Mouse (Mus musculus): ENCODE measurements at regions not wholly inside any gene's neighbourhood (a gene's known extent, or its start where the extent isn't known, plus 50 kb on each side); places are given as distances from the start of the nearest gene placed in this dataset.

- WGBS, result 44% methylated on average over 15 of the region's 15 CpGs
- Histone ChIP-seq H3K4me3 (no peak overlapping the region), H3K27me3 (peaks cover 20% of the 10 kb centered on the region), H3K9ac (no peak overlapping the region), H3K4me1 (peaks cover 26% of the 10 kb centered on the region), H3K36me3 (no peaks in the 10 kb centered on the region), H3K4me2 (no peak overlapping the region), H3K9me3 (no peaks in the 10 kb centered on the region), H3K27ac (no peak overlapping the region)
- no peak for ATAC-seq (ENCODE audit: insufficient number of reproducible peaks, low FRiP score, low TSS enrichment, low read depth)
These were observed 180.8 kb downstream of the Cdc5l start for GRCm38 (mm10) chr17:45252593-45253230.

- peaks cover 33% of the 10 kb centered on the region for H3K4me1 ChIP-seq
- H3K9ac ChIP-seq, result no peak overlapping the region
- no peak overlapping the region for H3K4me3 ChIP-seq
These were observed 182.4 kb downstream of the Cdc5l start for GRCm38 (mm10) chr17:45251034-45251730.

GRCm38 (mm10) chr17:45250450-45250849 is 183.1 kb downstream of the Cdc5l start:
- WGBS, result 39% methylated on average over 10 of the region's 10 CpGs
- ATAC-seq (ENCODE audit: insufficient number of reproducible peaks, low FRiP score, low TSS enrichment, low read depth), result no peak
- Histone ChIP-seq H3K4me1 (peaks cover 33% of the 10 kb centered on the region), H3K9me3 (no peaks in the 10 kb centered on the region), H3K9ac (no peak overlapping the region), H3K36me3 (no peaks in the 10 kb centered on the region), H3K27ac (peak overlapping the region; percentile 60), H3K4me3 (no peak overlapping the region), H3K27me3 (peaks cover 20% of the 10 kb centered on the region), H3K4me2 (no peak overlapping the region)

More at GRCm38 (mm10) chr17:45251034-45251730, 182.4 kb downstream of the Cdc5l start:
- WGBS, result 26% methylated on average over 22 of the region's 22 CpGs
- Histone ChIP-seq H3K4me2 (no peak overlapping the region), H3K9me3 (no peaks in the 10 kb centered on the region), H3K27me3 (peaks cover 20% of the 10 kb centered on the region), H3K36me3 (no peaks in the 10 kb centered on the region), H3K27ac (peak overlapping the region; percentile 60)
- ATAC-seq (ENCODE audit: insufficient number of reproducible peaks, low FRiP score, low TSS enrichment, low read depth), result 0 out of 2 replicates have a peak, but pooled peaks have one; percentile 20

- Histone ChIP-seq H3K4me1 (peaks cover 54% of the 10 kb centered on the region), H3K4me3 (no peak overlapping the region), H3K9me3 (no peaks in the 10 kb centered on the region), H3K27me3 (peaks cover 8% of the 10 kb centered on the region; the same call in 1 of the 2 replicates), H3K36me3 (no peaks in the 10 kb centered on the region), H3K27ac (no peak overlapping the region), H3K9ac (no peak overlapping the region), H3K4me2 (no peak overlapping the region)
- no peak for ATAC-seq (ENCODE audit: insufficient number of reproducible peaks, low FRiP score, low TSS enrichment, low read depth)
- 64% methylated on average over 29 of the region's 29 CpGs for WGBS
These were observed 186.1 kb downstream of the Cdc5l start for GRCm38 (mm10) chr17:45247142-45248137.

- H3K27me3 ChIP-seq, result no peaks in the 10 kb centered on the region
- no peak overlapping the region for H3K4me3 ChIP-seq
- H3K4me2 ChIP-seq, result no peak overlapping the region
- H3K27ac ChIP-seq, result no peak overlapping the region
- H3K36me3 ChIP-seq, result no peaks in the 10 kb centered on the region
- no peak for ATAC-seq (ENCODE audit: insufficient number of reproducible peaks, low FRiP score, low TSS enrichment, low read depth)
- peaks cover 50% of the 10 kb centered on the region for H3K4me1 ChIP-seq
- WGBS, result 42% methylated on average over 10 of the region's 10 CpGs
- H3K9ac ChIP-seq, result no peak overlapping the region
- H3K9me3 ChIP-seq, result no peaks in the 10 kb centered on the region
These were observed 188.7 kb downstream of the Cdc5l start for GRCm38 (mm10) chr17:45244870-45245269.

GRCm38 (mm10) chr17:45243103-45243502 is 190.4 kb downstream of the Cdc5l start:
- no peak overlapping the region for H3K4me3 ChIP-seq
- no peak overlapping the region for H3K4me2 ChIP-seq
- no peaks in the 10 kb centered on the region for H3K9me3 ChIP-seq
- H3K4me1 ChIP-seq, result peaks cover 56% of the 10 kb centered on the region
- no peak overlapping the region for H3K9ac ChIP-seq
- no peak overlapping the region; the same call in 1 of the 2 replicates for H3K27ac ChIP-seq
- no peaks in the 10 kb centered on the region for H3K27me3 ChIP-seq
- WGBS, result 28% methylated on average over 7 of the region's 7 CpGs
- no peaks in the 10 kb centered on the region for H3K36me3 ChIP-seq
- no peak for ATAC-seq (ENCODE audit: insufficient number of reproducible peaks, low FRiP score, low TSS enrichment, low read depth)

- H3K9me3 ChIP-seq, result 0 out of 2 replicates have a peak, but pooled peaks cover under 1% of the 10 kb centered on the region
- peaks cover 46% of the 10 kb centered on the region for H3K4me1 ChIP-seq
- no peak overlapping the region for H3K4me2 ChIP-seq
- no peak for ATAC-seq (ENCODE audit: insufficient number of reproducible peaks, low FRiP score, low TSS enrichment, low read depth)
- H3K27ac ChIP-seq, result no peak overlapping the region
- no peak overlapping the region for H3K9ac ChIP-seq
- H3K36me3 ChIP-seq, result no peaks in the 10 kb centered on the region
- 86% methylated on average over 6 of the region's 6 CpGs for WGBS
- no peak overlapping the region for H3K4me3 ChIP-seq
- H3K27me3 ChIP-seq, result no peaks in the 10 kb centered on the region
These were observed 191.5 kb downstream of the Cdc5l start for GRCm38 (mm10) chr17:45242076-45242475.

- WGBS, result 32% methylated on average over 6 of the region's 7 CpGs
- Histone ChIP-seq H3K9me3 (0 out of 2 replicates have a peak, but pooled peaks cover 4% of the 10 kb centered on the region), H3K27ac (no peak overlapping the region), H3K4me2 (no peak overlapping the region), H3K4me1 (peaks cover 45% of the 10 kb centered on the region), H3K36me3 (no peaks in the 10 kb centered on the region), H3K4me3 (no peak overlapping the region), H3K9ac (no peak overlapping the region), H3K27me3 (no peaks in the 10 kb centered on the region)
- ATAC-seq (ENCODE audit: insufficient number of reproducible peaks, low FRiP score, low TSS enrichment, low read depth), result no peak
These were observed 192.5 kb downstream of the Cdc5l start for GRCm38 (mm10) chr17:45240963-45241543.

GRCm38 (mm10) chr17:45240545-45240944 is 193.0 kb downstream of the Cdc5l start:
- Histone ChIP-seq H3K9me3 (0 out of 2 replicates have a peak, but pooled peaks cover 4% of the 10 kb centered on the region), H3K36me3 (no peaks in the 10 kb centered on the region), H3K27ac (no peak overlapping the region), H3K4me3 (no peak overlapping the region), H3K4me1 (peaks cover 45% of the 10 kb centered on the region), H3K27me3 (no peaks in the 10 kb centered on the region), H3K9ac (no peak overlapping the region), H3K4me2 (no peak overlapping the region)
- WGBS, result 60% methylated on average over 6 of the region's 6 CpGs
- no peak for ATAC-seq (ENCODE audit: insufficient number of reproducible peaks, low FRiP score, low TSS enrichment, low read depth)

GRCm38 (mm10) chr17:45237246-45237645 is 196.3 kb downstream of the Cdc5l start:
- H3K36me3 ChIP-seq, result no peaks in the 10 kb centered on the region
- no peak overlapping the region for H3K9ac ChIP-seq
- ATAC-seq (ENCODE audit: insufficient number of reproducible peaks, low FRiP score, low TSS enrichment, low read depth), result no peak
- H3K27me3 ChIP-seq, result no peaks in the 10 kb centered on the region
- 78% methylated on average over 1 of the region's 1 CpGs for WGBS
- H3K4me1 ChIP-seq, result peaks cover 32% of the 10 kb centered on the region; the same call in 1 of the 2 replicates
- H3K4me3 ChIP-seq, result no peak overlapping the region
- H3K4me2 ChIP-seq, result no peak overlapping the region
- H3K27ac ChIP-seq, result no peak overlapping the region
- H3K9me3 ChIP-seq, result 0 out of 2 replicates have a peak, but pooled peaks cover 4% of the 10 kb centered on the region

- Histone ChIP-seq H3K27me3 (no peaks in the 10 kb centered on the region), H3K4me2 (no peak overlapping the region), H3K36me3 (no peaks in the 10 kb centered on the region), H3K9ac (no peak overlapping the region), H3K9me3 (0 out of 2 replicates have a peak, but pooled peaks cover 4% of the 10 kb centered on the region), H3K4me3 (no peak overlapping the region), H3K4me1 (peaks cover 26% of the 10 kb centered on the region; the same call in 1 of the 2 replicates), H3K27ac (no peak overlapping the region)
- no peak for ATAC-seq (ENCODE audit: insufficient number of reproducible peaks, low FRiP score, low TSS enrichment, low read depth)
- 83% methylated on average over 7 of the region's 7 CpGs for WGBS
These were observed 198.1 kb downstream of the Cdc5l start for GRCm38 (mm10) chr17:45235401-45235800.

All from limb, embryonic 15.5 days (tissue).